Mouse (Mus musculus) G1E (cell line): ENCODE results near the gene Spaca7. TPM values are rescaled to one million over a fixed set of nuclear protein-coding genes. Genes with fewer than 3 reads are reported as not detected.
A peak's percentile ranks its signal among the peaks of the same experiment; 100 is the strongest.

Source experiments
- ATAC-seq: 2 replicates; pipeline ENCODE4 v1.8.0; 2016; ENCODE audit warnings: mild to moderate bottlenecking; ENCODE audit not compliant: insufficient number of reproducible peaks, poor library complexity, low FRiP score, severe bottlenecking; ENCODE audit errors: extremely low read depth
- DNase-seq: peaks from one replicate; pipeline ENCODE4 v3.0.0; 2012; ENCODE audit warnings: low spot score
- H3K27me3 ChIP-seq: 2 replicates; pipeline ENCODE4 v1.6.1; 2012; ENCODE audit warnings: mild to moderate bottlenecking, low read length, inconsistent platforms; ENCODE audit not compliant: insufficient read depth
- H3K36me3 ChIP-seq: replicated peaks from 2 replicates; pipeline ENCODE3; 2012; ENCODE audit warnings: mild to moderate bottlenecking, inconsistent platforms
- H3K4me1 ChIP-seq: 2 replicates; pipeline ENCODE4 v1.6.1; 2012; ENCODE audit warnings: low read depth, low read length, inconsistent platforms, mixed read lengths; ENCODE audit not compliant: insufficient read depth
- H3K4me3 ChIP-seq: 2 replicates; pipeline ENCODE4 v1.5.1; 2012; ENCODE audit warnings: low read depth, mild to moderate bottlenecking, inconsistent platforms, low read length, moderate library complexity, mixed read lengths
- H3K9me3 ChIP-seq: replicated peaks from 2 replicates; pipeline ENCODE4 v1.6.1; 2012; ENCODE audit warnings: inconsistent platforms
- CTCF ChIP-seq: IDR thresholded peaks from 2 replicates; pipeline ENCODE4 v1.5.1; 2012; ENCODE audit warnings: low read depth, low read length, inconsistent platforms, mixed read lengths
- GATA1 ChIP-seq: IDR thresholded peaks from 2 replicates; pipeline ENCODE4 v1.6.1; 2012; ENCODE audit warnings: borderline replicate concordance, low read length, inconsistent platforms, mixed read lengths
- GATA2 ChIP-seq: IDR thresholded peaks from 2 replicates; pipeline ENCODE4 v1.6.1; 2012; ENCODE audit warnings: low read depth, low read length, inconsistent platforms, borderline replicate concordance
- POLR2AphosphoS5 ChIP-seq: IDR thresholded peaks from 2 replicates; pipeline ENCODE4 v1.6.1; 2012; ENCODE audit warnings: low read depth, low read length, inconsistent platforms; ENCODE audit not compliant: insufficient replicate concordance
- TAL1 ChIP-seq: conservative IDR thresholded peaks from 2 replicates; pipeline ENCODE4 v1.6.1; 2012; ENCODE audit warnings: low read depth, low read length, inconsistent platforms, mixed read lengths
- polyA plus RNA-seq: library from polyadenylated mRNA; stranded (reverse); fragments of >175 nt; gene quantifications from 2 replicates; pipeline ENCODE4 v1.2.3, GENCODE M21; 2012
- total RNA-seq, 2 experiments: library from RNA; stranded (forward) in 1 of 2; stranded (reverse) in 1 of 2; fragments of 200-1000 nt in 1 of 2; fragments of >200 nt in 1 of 2; fragmentation: Nextera tagmentation in 1 of 2; gene quantifications; 2 replicates each; pipeline ENCODE4 v1.2.3; 2014 to 2017

The Spaca7 gene
- total and polyA plus RNA-seq, 3 experiments = not detected

DNA sequence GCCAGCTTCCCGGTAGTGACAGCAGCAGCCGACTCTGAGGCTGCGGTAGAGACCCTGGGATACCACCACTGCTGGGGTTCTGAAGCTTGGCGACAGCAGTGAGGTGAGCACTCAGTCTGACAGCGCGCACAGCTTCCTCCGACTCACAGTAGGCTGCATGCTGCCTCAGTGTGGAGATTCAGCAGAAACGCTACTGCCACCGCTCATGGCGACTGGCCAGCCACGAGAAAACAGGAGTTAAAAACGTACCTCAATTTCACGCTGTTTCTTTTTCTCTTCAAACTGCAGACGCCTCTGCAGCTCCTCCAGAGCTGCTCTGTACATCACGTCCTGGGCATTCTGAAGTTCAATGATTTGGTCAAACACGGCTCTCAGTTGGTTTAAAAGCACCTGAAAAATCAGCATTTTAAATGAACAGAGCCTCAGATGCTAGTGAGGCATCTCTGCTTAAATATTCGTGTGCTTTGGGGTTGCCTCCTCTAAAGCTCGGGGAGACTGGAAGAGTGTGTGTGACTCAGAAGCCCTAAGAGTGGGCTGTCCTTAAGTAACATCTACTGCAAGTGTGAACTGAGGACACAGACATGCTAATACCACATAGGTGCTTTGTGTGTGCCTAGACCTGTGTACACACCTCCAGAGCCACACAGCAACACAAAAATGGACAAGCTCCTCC lies 48.9 kb downstream of the Spaca7 start:
- DNase-seq = no peak
- Histone ChIP-seq H3K27me3 (no peaks in the 10 kb centered on the region), H3K4me3 (no peak overlapping the region), H3K9me3 (no peaks in the 10 kb centered on the region; the same call in 1 of the 2 replicates), H3K36me3 (peaks cover 85% of the 10 kb centered on the region), H3K4me1 (no peaks in the 10 kb centered on the region)
- no peak for ATAC-seq
- TF ChIP-seq GATA1 (no peak), GATA2 (no peak), POLR2AphosphoS5 (no peak), TAL1 (no peak), CTCF (no peak)

GRCm38 (mm10) chr8:12625890-12626289 lies 53.1 kb downstream of the Spaca7 start:
- ATAC-seq (no peak), DNase-seq (no peak)
- no peaks in the 10 kb centered on the region for H3K4me1 ChIP-seq
- no peak for TF ChIP-seq TAL1
- no peak for TF ChIP-seq CTCF
- TF ChIP-seq GATA2 = no peak
- TF ChIP-seq GATA1 = no peak
- no peak for TF ChIP-seq POLR2AphosphoS5
- no peak overlapping the region for H3K4me3 ChIP-seq
- peaks cover 100% of the 10 kb centered on the region for H3K36me3 ChIP-seq
- no peaks in the 10 kb centered on the region; the same call in 1 of the 2 replicates for H3K9me3 ChIP-seq
- no peaks in the 10 kb centered on the region for H3K27me3 ChIP-seq

DNA sequence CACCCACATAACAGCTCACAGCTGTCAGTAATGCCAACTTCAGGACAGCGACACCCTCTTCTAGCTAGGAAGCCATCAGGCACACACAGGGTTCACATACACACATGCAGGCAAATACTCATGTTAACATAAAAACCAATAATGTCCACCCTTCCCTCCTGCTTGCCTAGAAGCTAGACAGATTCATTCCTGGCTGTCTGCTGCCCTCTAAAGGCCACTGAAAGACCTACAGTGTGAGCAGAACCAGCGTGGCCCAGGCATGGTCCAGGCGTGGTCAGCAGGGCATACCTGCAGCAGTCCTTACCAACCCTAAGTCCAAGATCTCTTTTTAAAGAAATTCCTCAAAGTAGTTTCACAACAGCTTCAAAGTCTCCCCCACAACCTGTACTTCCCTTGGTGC lies 56.2 kb downstream of the Spaca7 start:
- ATAC-seq = 0 out of 2 replicates have a peak, but pooled peaks have one; percentile 40
- peak; percentile 11 for DNase-seq
- Histone ChIP-seq H3K9me3 (no peaks in the 10 kb centered on the region), H3K4me3 (no peak overlapping the region), H3K4me1 (no peaks in the 10 kb centered on the region), H3K36me3 (peaks cover 94% of the 10 kb centered on the region), H3K27me3 (no peaks in the 10 kb centered on the region)
- peak; percentile 31; the same call in 1 of the 2 replicates for TF ChIP-seq CTCF
- TF ChIP-seq POLR2AphosphoS5 = no peak

- Histone ChIP-seq H3K27me3 (no peaks in the 10 kb centered on the region), H3K9me3 (no peaks in the 10 kb centered on the region), H3K4me1 (no peaks in the 10 kb centered on the region), H3K4me3 (no peak overlapping the region), H3K36me3 (peaks cover 92% of the 10 kb centered on the region)
- ATAC-seq (no peak), DNase-seq (no peak)
- TF ChIP-seq CTCF (no peak), GATA2 (no peak), POLR2AphosphoS5 (no peak), GATA1 (no peak), TAL1 (no peak)
Observed at GRCm38 (mm10) chr8:12635366-12635765, 62.5 kb downstream of the Spaca7 start.

DNA sequence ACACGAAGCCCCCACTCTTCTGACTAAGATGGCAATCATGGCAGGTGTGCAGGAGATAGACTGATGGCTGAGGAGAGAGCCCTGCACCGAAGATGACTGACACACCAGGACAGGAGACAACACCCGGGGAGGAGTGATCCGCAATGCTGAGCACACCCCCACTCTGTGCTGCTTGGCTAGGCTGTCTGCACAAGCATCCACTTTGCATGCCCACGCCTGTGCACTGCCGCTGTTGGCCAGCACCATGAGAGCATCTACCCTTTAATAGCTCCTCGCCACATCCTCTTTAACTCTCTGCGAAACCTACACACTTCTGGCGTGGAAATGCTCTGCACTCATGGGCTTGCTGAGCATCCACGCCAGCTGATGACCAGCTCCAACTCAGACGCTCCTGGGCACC lies 65.6 kb downstream of the Spaca7 start:
- Histone ChIP-seq H3K4me1 (no peaks in the 10 kb centered on the region), H3K4me3 (no peak overlapping the region), H3K27me3 (no peaks in the 10 kb centered on the region), H3K9me3 (no peaks in the 10 kb centered on the region), H3K36me3 (peaks cover 93% of the 10 kb centered on the region)
- DNase-seq (no peak), ATAC-seq (no peak)
- TF ChIP-seq CTCF = no peak
- TF ChIP-seq POLR2AphosphoS5 = no peak
- no peak for TF ChIP-seq TAL1
- no peak for TF ChIP-seq GATA2
- no peak for TF ChIP-seq GATA1

- no peaks in the 10 kb centered on the region for H3K27me3 ChIP-seq
- peaks cover 91% of the 10 kb centered on the region for H3K36me3 ChIP-seq
- DNase-seq = no peak
- H3K9me3 ChIP-seq = no peaks in the 10 kb centered on the region
- H3K4me3 ChIP-seq = no peak overlapping the region
- no peak for ATAC-seq
- no peak for TF ChIP-seq CTCF
- no peak for TF ChIP-seq TAL1
- no peak for TF ChIP-seq GATA1
- TF ChIP-seq POLR2AphosphoS5 = no peak
- TF ChIP-seq GATA2 = no peak
- no peaks in the 10 kb centered on the region for H3K4me1 ChIP-seq
Observed at GRCm38 (mm10) chr8:12641527-12641926, 68.7 kb downstream of the Spaca7 start.

DNA sequence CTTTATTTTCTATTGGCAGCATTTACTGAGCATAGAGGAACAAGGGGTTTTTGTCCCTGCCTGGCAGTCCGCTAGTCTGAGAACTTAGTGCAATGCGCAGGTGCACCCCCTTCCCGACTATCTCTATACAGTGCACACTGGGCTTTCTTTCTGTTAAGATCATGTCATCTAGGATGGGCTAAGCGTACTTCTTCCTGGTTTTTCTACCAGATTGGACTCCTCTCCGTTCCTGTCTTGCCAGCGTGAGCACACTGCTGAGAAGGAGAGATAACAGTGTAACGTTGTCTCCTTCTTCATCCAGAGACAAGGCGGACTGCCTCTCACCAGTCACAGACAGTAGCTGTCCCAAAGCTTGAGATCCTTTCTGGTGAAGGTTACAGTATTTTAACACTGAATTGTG lies 71.5 kb downstream of the Spaca7 start:
- no peak for ATAC-seq

More for the DNA sequence above, 71.5 kb downstream of the Spaca7 start:
- H3K27me3 ChIP-seq = no peaks in the 10 kb centered on the region
- no peak overlapping the region for H3K4me3 ChIP-seq
- no peaks in the 10 kb centered on the region for H3K9me3 ChIP-seq
- no peak for DNase-seq
- peaks cover 90% of the 10 kb centered on the region for H3K36me3 ChIP-seq
- TF ChIP-seq POLR2AphosphoS5 (no peak), GATA2 (no peak), TAL1 (no peak), CTCF (no peak), GATA1 (no peak)
- H3K4me1 ChIP-seq = no peaks in the 10 kb centered on the region
